Comparison of ENCODE assay signal across 8 mouse cellular contexts in genomic region chr6:40436047-40436483, GRCm38 (mm10). TPM values are rescaled to one million over a fixed set of nuclear protein-coding genes. Genes with fewer than 3 reads are reported as not detected.
DNase-seq lines count a peak whose midpoint lies in the region; ATAC-seq and TF ChIP-seq lines count a peak whose summit lies in the region.

Gene E330009J07Rik (minus strand): TSS chr6:40436135.

- intact Hi-C loops in heart, postnatal 36 days (cut with DNase I) = no loop called here

- H3K9ac ChIP-seq in CH12.LX (ENCODE audit: insufficient read depth, low read depth) = peak within 1 kb of the TSS; percentile 56
- H3K9ac ChIP-seq in forebrain, embryonic 16.5 days (replicated peaks; ENCODE audit: low read depth, low read length) = peak within 1 kb of the TSS; percentile 98
- peak within 1 kb of the TSS; percentile 89 for H3K9ac ChIP-seq in lung, embryonic 16.5 days (ENCODE audit: low read length)

- no peak for TF ChIP-seq EP300 in CH12.LX (IDR thresholded peaks at IDR 0.05; ENCODE audit: low read length)

- no peak within 1 kb of the TSS for H3K27ac ChIP-seq in CH12.LX (ENCODE audit: insufficient read depth, low read depth)
- H3K27ac ChIP-seq in forebrain, embryonic 16.5 days (ENCODE audit: low read length) = peak within 1 kb of the TSS; percentile 97
- H3K27ac ChIP-seq in lung, embryonic 16.5 days (ENCODE audit: low read length) = peak within 1 kb of the TSS; percentile 49; the same call in 1 of the 2 replicates

- peak within 1 kb of the TSS; percentile 77 for H3K4me2 ChIP-seq in CH12.LX (ENCODE audit: insufficient read depth, low read depth, poor library complexity, severe bottlenecking)
- peak within 1 kb of the TSS; percentile 83 for H3K4me2 ChIP-seq in forebrain, embryonic 16.5 days (ENCODE audit: low read length)
- H3K4me2 ChIP-seq in lung, embryonic 16.5 days (ENCODE audit: low read depth, low read length) = peak within 1 kb of the TSS; percentile 91

- dilution Hi-C loops in CH12.LX (cut with MboI; ENCODE audit: extremely low pct_ligation_motif_present, extremely low pct_unique_long_range_greater_than_20kb, low sequenced_read_pairs) = no loop called here

- peaks cover 10% of the 10 kb centered on the region for H3K27me3 ChIP-seq in CH12.LX (replicated peaks)
- H3K27me3 ChIP-seq in forebrain, embryonic 16.5 days (replicated peaks; ENCODE audit: control insufficient read depth, insufficient read depth, low read length) = no peaks in the 10 kb centered on the region
- H3K27me3 ChIP-seq in lung, embryonic 16.5 days (ENCODE audit: control insufficient read depth, insufficient read depth, low read depth, low read length) = peaks cover 5% of the 10 kb centered on the region; the same call in 1 of the 2 replicates

- ATAC-seq in forebrain, embryonic 16.5 days = peak; percentile 85
- peak; percentile 95 for ATAC-seq in lung, embryonic 16.5 days (ENCODE audit: low read depth)

- no peaks in the 10 kb centered on the region for H3K36me3 ChIP-seq in CH12.LX (replicated peaks in 1 of 2; ENCODE audit: control insufficient read depth in 1 of 2, insufficient read depth in 1 of 2, low read length in 1 of 2)
- no peaks in the 10 kb centered on the region for H3K36me3 ChIP-seq in forebrain, embryonic 16.5 days (ENCODE audit: control insufficient read depth, insufficient read depth)
- H3K36me3 ChIP-seq in lung, embryonic 16.5 days (ENCODE audit: control insufficient read depth, insufficient read depth, low read length) = no peaks in the 10 kb centered on the region

- no peaks in the 10 kb centered on the region for H3K9me3 ChIP-seq in CH12.LX (replicated peaks; ENCODE audit: low read length)
- H3K9me3 ChIP-seq in forebrain, embryonic 16.5 days (ENCODE audit: control insufficient read depth, low read length) = no peaks in the 10 kb centered on the region
- H3K9me3 ChIP-seq in lung, embryonic 16.5 days (ENCODE audit: control insufficient read depth, low read length) = no peaks in the 10 kb centered on the region

- H3K4me1 ChIP-seq in CH12.LX (ENCODE audit: control insufficient read depth in 1 of 2, insufficient read depth in 2 of 2) = peaks cover 28 to 42% of the 10 kb centered on the region in 2 experiments
- H3K4me1 ChIP-seq in forebrain, embryonic 16.5 days (replicated peaks; ENCODE audit: control insufficient read depth, insufficient read depth, low read length) = peaks cover 60% of the 10 kb centered on the region
- H3K4me1 ChIP-seq in lung, embryonic 16.5 days (replicated peaks; ENCODE audit: control insufficient read depth, insufficient read depth, low read length) = peaks cover 8% of the 10 kb centered on the region

- peak within 1 kb of the TSS; percentile 59 to 85 (median 68) for H3K4me3 ChIP-seq in CH12.LX (replicated peaks in 1 of 3; ENCODE audit: low read depth in 2 of 3, low read length in 2 of 3, poor library complexity in 1 of 3)
- H3K4me3 ChIP-seq in forebrain, embryonic 16.5 days (replicated peaks; ENCODE audit: low read length) = peak within 1 kb of the TSS; percentile 91
- H3K4me3 ChIP-seq in lung, embryonic 16.5 days (ENCODE audit: low read length) = peak within 1 kb of the TSS; percentile 70

- no peak for TF ChIP-seq RAD21 in CH12.LX (IDR thresholded peaks at IDR 0.05; ENCODE audit: low read depth, low read length)

- DNase-seq in CH12.LX (ENCODE audit: extremely low read depth) = no peak
- DNase-seq in c-Kit-positive CD71-positive TER-119-positive erythroid progenitor cells, embryonic 14.5 days (ENCODE audit: low spot score) = peak; percentile 40
- peak; percentile 82 to 83 for DNase-seq in heart, postnatal 36 days
- peak; percentile 73 for DNase-seq in layer of hippocampus, adult 9-11 months
- peak; percentile 72 for DNase-seq in ovary, postnatal 14 days (ENCODE audit: low spot score)
- DNase-seq in thymus, postnatal 10 days (ENCODE audit: low spot score in 2 of 2) = peak; percentile 66 to 79

- peak; percentile 80 for TF ChIP-seq POLR2A in CH12.LX (IDR thresholded peaks at IDR 0.05; ENCODE audit: low read depth, low read length)

- no peaks in the 10 kb centered on the region for H3K79me2 ChIP-seq in CH12.LX (replicated peaks; ENCODE audit: control insufficient read depth, extremely low read depth, insufficient read depth, poor library complexity, severe bottlenecking)

- WGBS in forebrain, embryonic 16.5 days = under 1% methylated on average over 34 of the region's 38 CpGs
- under 1% methylated on average over 37 of the region's 38 CpGs for WGBS in lung, embryonic 16.5 days

- in situ Hi-C loops in CH12.LX (cut with MboI; ENCODE audit: low pct_ligation_motif_present, low pct_unique_long_range_greater_than_20kb, low sequenced_read_pairs) = no loop called here

- TF ChIP-seq CTCF in CH12.LX (conservative IDR thresholded peaks at IDR 0.05 in 1 of 2, IDR thresholded peaks at IDR 0.05 in 1 of 2; ENCODE audit: low read depth in 2 of 2, low read length in 2 of 2) = no peak

TF ChIP-seq in CH12.LX, 34 proteins besides CTCF, POLR2A, EP300 and RAD21:
- no peak for TF ChIP-seq E2F4 (IDR thresholded peaks at IDR 0.05; ENCODE audit: insufficient replicate concordance, low read depth, low read length)
- no peak for TF ChIP-seq UBTF (IDR thresholded peaks at IDR 0.05; ENCODE audit: low read depth, low read length)
- TF ChIP-seq MAZ (IDR thresholded peaks at IDR 0.05; ENCODE audit: low read depth, low read length) = no peak
- TF ChIP-seq NRF1 (IDR thresholded peaks at IDR 0.05; ENCODE audit: low read depth, low read length) = peak; percentile 25; the same call in 1 of the 2 replicates
- no peak for TF ChIP-seq HCFC1 (IDR thresholded peaks at IDR 0.05; ENCODE audit: low read depth, low read length)
- TF ChIP-seq ZKSCAN1 (IDR thresholded peaks at IDR 0.05; ENCODE audit: borderline replicate concordance, low read depth, low read length) = no peak
- no peak; the same call in 1 of the 2 replicates for TF ChIP-seq IRF4 (IDR thresholded peaks at IDR 0.05; ENCODE audit: low read depth, low read length)
- TF ChIP-seq JUN (IDR thresholded peaks at IDR 0.05; ENCODE audit: insufficient read depth, low read depth, low read length) = no peak
- TF ChIP-seq ZMIZ1 (IDR thresholded peaks at IDR 0.05; ENCODE audit: low read depth, low read length) = peak; percentile 58; the same call in 1 of the 2 replicates
- TF ChIP-seq TCF12 (IDR thresholded peaks at IDR 0.05; ENCODE audit: low read depth, low read length) = peak; percentile 37; the same call in 1 of the 2 replicates
- no peak for TF ChIP-seq MEF2A (IDR thresholded peaks at IDR 0.05; ENCODE audit: borderline replicate concordance, low read depth, low read length)
- no peak for TF ChIP-seq BHLHE40 (IDR thresholded peaks at IDR 0.05; ENCODE audit: low read depth, low read length)
- TF ChIP-seq ZNF384 (IDR thresholded peaks at IDR 0.05; ENCODE audit: low read depth, low read length) = no peak
- TF ChIP-seq RCOR1 (conservative IDR thresholded peaks at IDR 0.05; ENCODE audit: low read depth, low read length) = no peak
- no peak for TF ChIP-seq ZC3H11A (IDR thresholded peaks at IDR 0.05; ENCODE audit: low read depth, low read length)
- TF ChIP-seq ELF1 (IDR thresholded peaks at IDR 0.05; ENCODE audit: low read depth, low read length) = no peak
- TF ChIP-seq POLR2AphosphoS2 (IDR thresholded peaks at IDR 0.05; ENCODE audit: low read depth, low read length) = no peak
- no peak for TF ChIP-seq CHD1 (IDR thresholded peaks at IDR 0.05; ENCODE audit: low read depth, low read length)
- no peak for TF ChIP-seq KAT2A (IDR thresholded peaks at IDR 0.05; ENCODE audit: insufficient replicate concordance, low read length)
- no peak for TF ChIP-seq ETS1 (conservative IDR thresholded peaks at IDR 0.05; ENCODE audit: low read depth, low read length)
- TF ChIP-seq MAX (IDR thresholded peaks at IDR 0.05; ENCODE audit: low read length) = no peak
- peak; percentile 71; the same call in 1 of the 2 replicates for TF ChIP-seq NELFE (IDR thresholded peaks at IDR 0.05; ENCODE audit: low read depth, low read length)
- no peak for TF ChIP-seq PAX5 (IDR thresholded peaks at IDR 0.05; ENCODE audit: low read length)
- TF ChIP-seq MXI1 (IDR thresholded peaks at IDR 0.05; ENCODE audit: low read depth, low read length) = peak; percentile 25; the same call in 1 of the 2 replicates
- TF ChIP-seq GABPA (IDR thresholded peaks at IDR 0.05; ENCODE audit: insufficient replicate concordance, low read depth, low read length) = no peak
- no peak for TF ChIP-seq MAFK (IDR thresholded peaks at IDR 0.05; ENCODE audit: insufficient replicate concordance, low read length)
- no peak for TF ChIP-seq USF1 (IDR thresholded peaks at IDR 0.05; ENCODE audit: low read depth, low read length)
- no peak for TF ChIP-seq MYC (IDR thresholded peaks at IDR 0.05; ENCODE audit: low read depth, low read length)

RNA-seq across cellular contexts. Expression of gene E330009J07Rik, which starts in this region (rescaled TPM):
- total RNA-seq in CH12.LX (2012; rRNA removed) = 10.9 and 13.1 TPM in 2 replicates
- 21.6 and 22.0 TPM in 2 replicates for total RNA-seq in CH12.LX (2014; rRNA removed)
- 11.6 and 12.3 TPM in 2 replicates for polyA plus RNA-seq in CH12.LX (2012; ENCODE audit: insufficient read length, low read depth)
- 43.2 and 50.4 TPM in 2 replicates for polyA plus RNA-seq in forebrain, embryonic 16.5 days (2015; fragmentation: Nextera tagmentation; extraction: Ambion mirVana)
- 1 to 10 TPM; 3.6 to 4.1 TPM for total RNA-seq in heart, postnatal 36 days (2021)
- polyA plus RNA-seq in lung, embryonic 16.5 days (2015; fragmentation: Nextera tagmentation; extraction: Ambion mirVana) = 8.6 and 9.6 TPM in 2 replicates
